Mouse (Mus musculus) cortical plate, adult 2 months (tissue): Measurements from ENCODE around the gene Myl6. TPM values are rescaled to one million over a fixed set of nuclear protein-coding genes. Genes with fewer than 3 reads are reported as not detected.
A peak's percentile ranks its signal among the peaks of the same experiment; 100 is the strongest.

ENCODE experiments used
- H3K27ac ChIP-seq: fragments of 200-500 bp; 2 replicates; pipeline ENCODE4 v1.5.1; 2012; ENCODE audit warnings: low read length, control low read depth, inconsistent platforms; ENCODE audit not compliant: insufficient read depth
- H3K4me1 ChIP-seq: fragments of 200-500 bp; 2 replicates; pipeline ENCODE4 v1.6.1; 2011; ENCODE audit warnings: low read length; ENCODE audit not compliant: control insufficient read depth, insufficient read depth
- H3K4me3 ChIP-seq: fragments of 200-500 bp; 2 replicates; pipeline ENCODE4 v1.5.1; 2011; ENCODE audit warnings: mild to moderate bottlenecking, low read length, control low read depth; ENCODE audit not compliant: insufficient read depth
- CTCF ChIP-seq: fragments of 200-500 bp; IDR thresholded peaks from 2 replicates; pipeline ENCODE4 v1.5.1; 2011; ENCODE audit warnings: mild to moderate bottlenecking, control low read depth, low read length; ENCODE audit not compliant: insufficient read depth; ENCODE audit errors: extremely low read depth
- POLR2A ChIP-seq: fragments of 200-500 bp; IDR thresholded peaks from 2 replicates; pipeline ENCODE4 v1.6.1; 2011; ENCODE audit warnings: mild to moderate bottlenecking, low read length, control low read depth; ENCODE audit not compliant: insufficient read depth; ENCODE audit errors: extremely low read depth
- polyA plus RNA-seq: library from polyadenylated mRNA; depleted of rRNA; stranded (reverse); fragments of >200 nt; gene quantifications from 2 replicates; pipeline ENCODE4 v1.2.3, GENCODE M21; 2012

The Myl6 gene
- polyA plus RNA-seq, 1 experiment: 1,338 TPM

GRCm38 (mm10) chr10:128524732-128525662 is 31.1 kb upstream of the Myl6 start:
- TF ChIP-seq CTCF: no peak
- Histone ChIP-seq H3K4me3 (peak overlapping the region; percentile 61), H3K4me1 (no peaks in the 10 kb centered on the region; the same call in 1 of the 2 replicates), H3K27ac (0 out of 2 replicates have a peak overlapping the region, but pooled peaks have one; percentile 3)

GRCm38 (mm10) chr10:128524111-128524731 is 30.3 kb upstream of the Myl6 start:
- Histone ChIP-seq H3K4me3 (peak overlapping the region; percentile 61), H3K4me1 (no peaks in the 10 kb centered on the region; the same call in 1 of the 2 replicates), H3K27ac (no peak overlapping the region)
- TF ChIP-seq CTCF (no peak), POLR2A (no peak)

- Histone ChIP-seq H3K4me1 (no peaks in the 10 kb centered on the region; the same call in 1 of the 2 replicates), H3K4me3 (no peak overlapping the region), H3K27ac (no peak overlapping the region)
- no peak for TF ChIP-seq POLR2A
- TF ChIP-seq CTCF: no peak
These were observed 28.4 kb upstream of the Myl6 start for GRCm38 (mm10) chr10:128522351-128522750.

- no peak overlapping the region for H3K4me3 ChIP-seq
- H3K4me1 ChIP-seq: no peaks in the 10 kb centered on the region
- TF ChIP-seq CTCF (no peak), POLR2A (no peak)
- H3K27ac ChIP-seq: no peak overlapping the region
These were observed 26.6 kb upstream of the Myl6 start for GRCm38 (mm10) chr10:128520591-128520990.

GRCm38 (mm10) chr10:128518833-128519232 is 24.9 kb upstream of the Myl6 start:
- TF ChIP-seq POLR2A (no peak), CTCF (peak; percentile 67)

GRCm38 (mm10) chr10:128516677-128517076 is 22.7 kb upstream of the Myl6 start:
- H3K4me3 ChIP-seq: no peak overlapping the region
- no peak overlapping the region for H3K27ac ChIP-seq
- H3K4me1 ChIP-seq: no peaks in the 10 kb centered on the region
- TF ChIP-seq POLR2A: no peak
- TF ChIP-seq CTCF: no peak

More at GRCm38 (mm10) chr10:128518833-128519232, 24.9 kb upstream of the Myl6 start:
- H3K4me3 ChIP-seq: no peak overlapping the region
- no peaks in the 10 kb centered on the region for H3K4me1 ChIP-seq
- no peak overlapping the region for H3K27ac ChIP-seq

GRCm38 (mm10) chr10:128516029-128516428 is 22.1 kb upstream of the Myl6 start:
- Histone ChIP-seq H3K4me1 (no peaks in the 10 kb centered on the region), H3K4me3 (no peak overlapping the region), H3K27ac (no peak overlapping the region)
- no peak for TF ChIP-seq CTCF
- no peak for TF ChIP-seq POLR2A

GRCm38 (mm10) chr10:128515044-128515443 is 21.1 kb upstream of the Myl6 start:
- no peaks in the 10 kb centered on the region for H3K4me1 ChIP-seq
- no peak for TF ChIP-seq POLR2A
- no peak for TF ChIP-seq CTCF
- no peak overlapping the region for H3K4me3 ChIP-seq
- H3K27ac ChIP-seq: no peak overlapping the region

GRCm38 (mm10) chr10:128511761-128512160 is 17.8 kb upstream of the Myl6 start:
- Histone ChIP-seq H3K4me3 (no peak overlapping the region), H3K27ac (no peak overlapping the region), H3K4me1 (no peaks in the 10 kb centered on the region)
- TF ChIP-seq CTCF: no peak
- TF ChIP-seq POLR2A: no peak
